Mouse (Mus musculus) olfactory bulb, adult 2 months (tissue): ENCODE data around the gene Etl4.

Source experiments
- CTCF ChIP-seq: fragments of 200-500 bp; IDR thresholded peaks from 2 replicates; pipeline ENCODE4 v1.5.1; 2012; ENCODE audit warnings: low read depth, mild to moderate bottlenecking, low read length, moderate library complexity; ENCODE audit not compliant: insufficient read depth
- POLR2A ChIP-seq: fragments of 200-500 bp; IDR thresholded peaks from 2 replicates; pipeline ENCODE4 v1.6.1; 2012; ENCODE audit warnings: mild to moderate bottlenecking, low read depth, low read length, moderate library complexity; ENCODE audit not compliant: insufficient read depth

DNA sequence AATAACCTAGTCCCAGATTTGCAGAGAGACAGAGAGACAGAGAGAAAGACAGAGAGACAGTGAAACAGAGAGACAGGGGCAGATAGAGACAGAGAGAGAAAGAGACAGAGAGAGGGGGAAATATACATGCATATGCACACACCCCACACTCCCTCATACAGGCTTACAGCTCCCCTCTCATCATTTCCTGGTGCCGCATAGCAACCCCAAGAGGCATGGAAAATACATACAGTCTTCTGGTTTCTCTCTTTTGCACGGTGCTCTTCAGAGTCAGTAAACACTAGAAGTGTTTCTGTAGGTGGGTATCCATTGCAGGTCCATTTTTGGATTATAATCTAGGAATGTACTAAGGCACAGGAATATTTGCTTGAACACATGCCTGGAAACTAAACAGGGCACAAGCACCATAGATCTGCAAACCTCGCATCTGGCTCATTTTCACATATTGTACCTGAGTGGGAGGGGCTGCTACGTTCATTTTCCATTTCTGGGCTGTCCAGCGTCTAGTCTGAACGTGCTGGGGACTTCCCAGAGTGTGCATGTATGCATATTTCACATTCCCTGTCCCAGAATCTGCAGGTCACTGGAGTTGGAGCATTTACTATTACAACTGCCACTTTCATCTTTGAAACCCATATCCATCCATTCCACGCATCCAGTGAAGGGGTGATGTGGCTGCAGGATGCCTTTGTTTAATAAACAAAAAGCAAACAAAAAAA lies 429.6 kb downstream of the Etl4 start:
- TF ChIP-seq POLR2A (no peak), CTCF (no peak)
